Mouse (Mus musculus) myocyte (in vitro differentiated cells): Measurements from ENCODE around the gene Asic2.

Source experiments
- CEBPB ChIP-seq: IDR thresholded peaks from 2 replicates; pipeline ENCODE4 v1.6.1; 2011; ENCODE audit warnings: mild to moderate bottlenecking, moderate library complexity; ENCODE audit not compliant: poor library complexity, insufficient read depth, severe bottlenecking
- MAX ChIP-seq: IDR thresholded peaks from one replicate; pipeline ENCODE4 v1.6.1; 2011; ENCODE audit warnings: low read depth, mild to moderate bottlenecking, control low read depth
- MYOD1 ChIP-seq, 3 experiments: IDR thresholded peaks; one replicate each; pipeline ENCODE4 v1.6.1; 2011; ENCODE audit warnings: control low read depth in 2 of 3, low read depth in 2 of 3, mild to moderate bottlenecking in 2 of 3, moderate library complexity in 1 of 3; ENCODE audit not compliant: insufficient read length in 2 of 3, control insufficient read depth in 1 of 3
- MYOG ChIP-seq, 3 experiments: IDR thresholded peaks; one replicate each; pipeline ENCODE4 v1.6.1; 2011; ENCODE audit warnings: control low read depth in 2 of 3, low read depth in 2 of 3, mild to moderate bottlenecking in 2 of 3; ENCODE audit not compliant: insufficient read length in 2 of 3, control insufficient read depth in 1 of 3, insufficient read depth in 1 of 3
- POLR2A ChIP-seq: IDR thresholded peaks from one replicate; pipeline ENCODE4 v1.6.1; 2011; ENCODE audit warnings: low read depth, mild to moderate bottlenecking, control low read depth, moderate library complexity; ENCODE audit not compliant: insufficient read length
- POLR2AphosphoS2 ChIP-seq: IDR thresholded peaks from one replicate; pipeline ENCODE4 v1.6.1; 2011; ENCODE audit warnings: low read depth, control low read depth; ENCODE audit not compliant: insufficient read length
- TCF12 ChIP-seq: IDR thresholded peaks from one replicate; pipeline ENCODE4 v1.6.1; 2011; ENCODE audit warnings: mild to moderate bottlenecking, control low read depth; ENCODE audit not compliant: poor library complexity, insufficient read depth, severe bottlenecking
- TCF3 ChIP-seq: IDR thresholded peaks from one replicate; pipeline ENCODE4 v1.6.1; 2011; ENCODE audit warnings: low read depth, control low read depth; ENCODE audit not compliant: insufficient read length
- USF1 ChIP-seq: IDR thresholded peaks from one replicate; pipeline ENCODE4 v1.6.1; 2011; ENCODE audit warnings: low read depth, mild to moderate bottlenecking, control low read depth, moderate library complexity

DNA sequence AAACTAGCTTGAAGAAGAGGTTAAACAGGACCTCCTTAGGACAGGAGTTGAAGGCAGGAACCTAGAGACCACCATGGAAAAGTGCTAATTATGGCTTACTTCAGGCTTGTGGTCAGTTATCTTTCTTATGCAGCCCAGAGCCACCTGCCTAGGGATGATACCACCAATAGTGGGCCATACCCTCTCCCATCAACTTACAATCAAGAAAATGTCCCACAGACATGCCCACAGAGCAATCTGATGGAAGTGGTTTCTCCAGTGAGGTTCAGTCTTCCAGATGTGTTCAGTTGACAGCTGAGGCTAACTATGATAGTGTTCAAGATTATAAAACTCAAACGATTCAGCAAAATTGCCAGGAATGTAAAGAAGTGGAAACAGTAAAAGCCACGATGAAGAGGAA lies 1124.8 kb downstream of the Asic2 start:
- no peak for TF ChIP-seq USF1
- TF ChIP-seq POLR2A = no peak
- TF ChIP-seq CEBPB = no peak
- no peak for TF ChIP-seq POLR2AphosphoS2
- TF ChIP-seq MYOD1 (IDR thresholded peaks at IDR 0.05; ENCODE audit: control insufficient read depth in 1 of 3, insufficient read length in 2 of 3, low read depth in 2 of 3) = no peak
- no peak for TF ChIP-seq MYOG (IDR thresholded peaks at IDR 0.05; ENCODE audit: control insufficient read depth in 1 of 3, insufficient read depth in 1 of 3, insufficient read length in 2 of 3, low read depth in 2 of 3)
- no peak for TF ChIP-seq TCF12
- TF ChIP-seq MAX = no peak
- TF ChIP-seq TCF3 = no peak
